In genomic region chr13:11268673-11269340, GRCm38 (mm10) we compare ENCODE assay signal across 10 mouse cellular contexts.
DNase-seq lines count a peak whose midpoint lies in the region; ATAC-seq and TF ChIP-seq lines count a peak whose summit lies in the region.
"Had no signal": no experiment of that assay in that cellular context is flagged by ENCODE, and none has a peak within 500 bp of the region (broad histone marks: within the 10 kb centered on the region; RNA-seq: fewer than 3 reads in every experiment).

No protein-coding gene starts in this region.

- no peaks in the 10 kb centered on the region for H3K36me3 ChIP-seq in lung, postnatal 0 days (ENCODE audit: insufficient read depth, low read length)
- H3K36me3 ChIP-seq: G1E had no signal

- no peaks in the 10 kb centered on the region for H3K4me1 ChIP-seq in lung, postnatal 0 days (ENCODE audit: insufficient read depth, low read depth, low read length)

- H3K27ac ChIP-seq in lung, postnatal 0 days (ENCODE audit: low read length) = no peak overlapping the region

- H3K4me3 ChIP-seq in lung, postnatal 0 days (ENCODE audit: low read depth, low read length) = no peak overlapping the region

- TF ChIP-seq CTCF in lung, postnatal 0 days (IDR thresholded peaks at IDR 0.05) = no peak

- no peak overlapping the region for H3K4me2 ChIP-seq in lung, postnatal 0 days (replicated peaks; ENCODE audit: low read depth, low read length)

- no peaks in the 10 kb centered on the region for H3K9me3 ChIP-seq in lung, postnatal 0 days (ENCODE audit: low read length)
- H3K9me3 ChIP-seq: G1E had no signal

- no peaks in the 10 kb centered on the region for H3K27me3 ChIP-seq in lung, postnatal 0 days (replicated peaks; ENCODE audit: insufficient read depth, low read length)

- no peak for TF ChIP-seq EP300 in lung, postnatal 0 days (IDR thresholded peaks at IDR 0.05)

- intact Hi-C loops in left cerebral cortex, postnatal 10 days (cut with DNase I) = no loop called here

- ATAC-seq in lung, postnatal 0 days = no peak
- ATAC-seq in granulocyte monocyte progenitor cell, adult 5-6 weeks (replicated peaks; ENCODE audit: poor library complexity, severe bottlenecking) = no peak

- no peak overlapping the region for H3K9ac ChIP-seq in lung, postnatal 0 days (replicated peaks; ENCODE audit: low read depth)

- peak; percentile 14 to 18 for DNase-seq in left cerebral cortex, postnatal 10 days (ENCODE audit: extremely low spot score in 1 of 2, low spot score in 2 of 2)
- no peak for DNase-seq in left cerebral cortex, adult 11 months (ENCODE audit: low spot score)
- DNase-seq in cerebellum, adult 18-20 months = peak; percentile 21 to 37
- DNase-seq in gastrocnemius, postnatal 10 days = peak; percentile 7
- DNase-seq in layer of hippocampus, postnatal 36 days = peak; percentile 48 to 50
- DNase-seq in B cell, adult 2 months = no peak
- no peak for DNase-seq in lung, postnatal 0 days (ENCODE audit: low spot score)
- DNase-seq: spleen, adult 18-20 months had no signal

- WGBS in lung, postnatal 0 days = 55% methylated on average over 5 of the region's 5 CpGs

Comparison
In these comparisons a context has a peak if more than half of its experiments do, and no peak if none do; other contexts are left out.
1. DNase-seq: peak in left cerebral cortex, postnatal 10 days (2 of 2), cerebellum, adult 18-20 months (2 of 2), gastrocnemius, postnatal 10 days (single experiment) and layer of hippocampus, postnatal 36 days (2 of 2); none in left cerebral cortex, adult 11 months (single experiment), B cell, adult 2 months (0 of 2) and lung, postnatal 0 days (single experiment).